Mouse (Mus musculus) ES-CJ7 (cell line): ENCODE measurements around the gene Mreg.

Experiments
- DNase-seq: peaks from one replicate; pipeline ENCODE4 v3.0.0; 2011; ENCODE audit warnings: low read depth, low spot score

The Mreg gene

GRCm38 (mm10) chr1:72191449-72191848 lies 20.7 kb downstream of the Mreg start:
- no peak for DNase-seq

- no peak for DNase-seq
Observed at GRCm38 (mm10) chr1:72188142-72188738, 23.9 kb downstream of the Mreg start.

- DNase-seq, result no peak
Observed at GRCm38 (mm10) chr1:72187486-72187885, 24.6 kb downstream of the Mreg start.

- DNase-seq, result no peak
Observed at GRCm38 (mm10) chr1:72186151-72186550, 26.0 kb downstream of the Mreg start.

GRCm38 (mm10) chr1:72183554-72183953 lies 28.6 kb downstream of the Mreg start:
- no peak for DNase-seq

- peak; percentile 86 for DNase-seq
Observed at GRCm38 (mm10) chr1:72182930-72183499, 29.1 kb downstream of the Mreg start.

- no peak for DNase-seq
Observed at GRCm38 (mm10) chr1:72179947-72180346, 32.2 kb downstream of the Mreg start.

- DNase-seq, result no peak
Observed at GRCm38 (mm10) chr1:72176239-72176638, 35.9 kb downstream of the Mreg start.

- DNase-seq, result no peak
Observed at GRCm38 (mm10) chr1:72174183-72174582, 37.9 kb downstream of the Mreg start.

- peak; percentile 67 for DNase-seq
Observed at GRCm38 (mm10) chr1:72173402-72174051, 38.6 kb downstream of the Mreg start.

- peak; percentile 85 for DNase-seq
Observed at GRCm38 (mm10) chr1:72172788-72173187, 39.3 kb downstream of the Mreg start.

- DNase-seq, result no peak
Observed at GRCm38 (mm10) chr1:72171001-72171860, 40.9 kb downstream of the Mreg start.

GRCm38 (mm10) chr1:72167024-72167423 lies 45.1 kb downstream of the Mreg start:
- peak; percentile 79 for DNase-seq

GRCm38 (mm10) chr1:72166468-72166814 lies 45.7 kb downstream of the Mreg start:
- DNase-seq, result no peak

- peak; percentile 94 for DNase-seq
Observed at GRCm38 (mm10) chr1:72165723-72166467, 46.2 kb downstream of the Mreg start.

- no peak for DNase-seq
Observed at GRCm38 (mm10) chr1:72160321-72160720, 51.8 kb downstream of the Mreg start.

GRCm38 (mm10) chr1:72145041-72145440 lies 67.1 kb downstream of the Mreg start:
- no peak for DNase-seq

GRCm38 (mm10) chr1:72144426-72144825 lies 67.7 kb downstream of the Mreg start:
- DNase-seq, result no peak

- peak; percentile 94 for DNase-seq
Observed at GRCm38 (mm10) chr1:72141893-72142480, 70.1 kb downstream of the Mreg start.

GRCm38 (mm10) chr1:72136101-72136500 lies 76.0 kb downstream of the Mreg start:
- DNase-seq, result no peak

GRCm38 (mm10) chr1:72134534-72134933 lies 77.6 kb downstream of the Mreg start:
- DNase-seq, result no peak
